Mouse (Mus musculus) spleen, postnatal 36 days (tissue): Measurements from ENCODE around the gene Qrfp.

Experiments used
- DNase-seq, 2 experiments: peaks; one replicate each; pipeline ENCODE4 v3.0.0; 2022; ENCODE audit warnings: low spot score in 2 of 2, mixed read lengths in 1 of 2

Gene Qrfp

GRCm38 (mm10) chr2:31810444-31810843, at the start of gene Qrfp:
Gene Qrfp (minus strand): TSS chr2:31810580.
- peak; percentile 43 to 45 for DNase-seq

- no peak for DNase-seq
These were observed 48.1 kb upstream of the Qrfp start for GRCm38 (mm10) chr2:31858500-31858899.

- DNase-seq = no peak
These were observed 46.8 kb upstream of the Qrfp start for GRCm38 (mm10) chr2:31857180-31857579.

- no peak for DNase-seq
These were observed 45.6 kb upstream of the Qrfp start for GRCm38 (mm10) chr2:31855991-31856390.

GRCm38 (mm10) chr2:31850141-31850540, 39.8 kb upstream of the Qrfp start:
- DNase-seq = no peak

- DNase-seq = peak; percentile 44 to 48
These were observed 37.5 kb upstream of the Qrfp start for GRCm38 (mm10) chr2:31847908-31848307.

- DNase-seq = no peak
These were observed 36.6 kb upstream of the Qrfp start for GRCm38 (mm10) chr2:31846692-31847660.

GRCm38 (mm10) chr2:31845896-31846691, 35.7 kb upstream of the Qrfp start, which contains the start of gene Fibcd1:
Gene Fibcd1 (minus strand): TSS chr2:31846005.
- no peak for DNase-seq

GRCm38 (mm10) chr2:31845512-31845895, 35.1 kb upstream of the Qrfp start:
- DNase-seq = no peak

GRCm38 (mm10) chr2:31844729-31845136, 34.4 kb upstream of the Qrfp start:
- DNase-seq = no peak

GRCm38 (mm10) chr2:31838868-31839267, 28.5 kb upstream of the Qrfp start:
- DNase-seq = no peak

- DNase-seq = no peak
These were observed 26.6 kb upstream of the Qrfp start for GRCm38 (mm10) chr2:31836985-31837384.

GRCm38 (mm10) chr2:31836091-31836490, 25.7 kb upstream of the Qrfp start:
- DNase-seq = no peak

GRCm38 (mm10) chr2:31828311-31828825, 18.0 kb upstream of the Qrfp start:
- DNase-seq = no peak

GRCm38 (mm10) chr2:31827877-31828276, 17.5 kb upstream of the Qrfp start:
- DNase-seq = no peak

GRCm38 (mm10) chr2:31826094-31827085, 16.0 kb upstream of the Qrfp start:
- no peak for DNase-seq

GRCm38 (mm10) chr2:31825469-31825911, 15.1 kb upstream of the Qrfp start:
- DNase-seq = no peak

GRCm38 (mm10) chr2:31823933-31824730, 13.8 kb upstream of the Qrfp start:
- no peak for DNase-seq

GRCm38 (mm10) chr2:31822524-31823371, 12.4 kb upstream of the Qrfp start:
- peak; percentile 90 to 91 for DNase-seq
